20 mouse cellular contexts compared by ENCODE assay signal in the genomic region with DNA sequence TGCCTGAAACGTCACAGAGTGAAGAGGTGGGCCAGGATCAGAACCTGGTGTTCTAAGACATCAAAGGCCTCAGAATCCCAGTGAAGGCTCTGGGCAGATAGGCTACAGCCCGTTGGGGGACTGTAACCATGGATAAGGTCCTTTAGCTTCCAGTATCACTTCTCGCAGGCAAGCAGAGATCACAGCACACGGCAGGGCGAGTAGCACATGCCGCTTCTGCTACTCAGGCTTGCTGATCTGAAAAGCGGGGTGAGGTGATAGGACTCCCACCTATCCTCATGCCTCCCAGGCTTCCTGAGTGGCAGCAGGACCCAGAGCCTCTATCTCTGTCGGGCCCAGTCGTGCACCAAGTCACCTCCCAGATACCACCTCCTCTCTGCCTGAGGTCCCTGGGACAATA. TPM values are rescaled to one million over a fixed set of nuclear protein-coding genes. Genes with fewer than 3 reads are reported as not detected.
"Had no signal": no experiment of that assay in that cellular context is flagged by ENCODE, and none has a peak within 500 bp of the region (broad histone marks: within the 10 kb centered on the region; RNA-seq: fewer than 3 reads in every experiment).

No protein-coding gene starts in this region.

- H3K27ac ChIP-seq: lung, embryonic 15.5 days; macrophage; midbrain, embryonic 13.5 days; midbrain, embryonic 15.5 days; neural tube, embryonic 12.5 days; stomach, embryonic 15.5 days; stomach, postnatal 0 days had no signal

- H3K4me2 ChIP-seq: lung, embryonic 15.5 days; midbrain, embryonic 11.5 days; midbrain, embryonic 13.5 days; midbrain, embryonic 15.5 days; neural tube, embryonic 12.5 days; stomach, embryonic 15.5 days had no signal

- H3K36me3 ChIP-seq: lung, embryonic 15.5 days; midbrain, embryonic 15.5 days; stomach, embryonic 15.5 days had no signal

- H3K9me3 ChIP-seq: lung, embryonic 15.5 days; megakaryocyte, embryonic 14.5 days; midbrain, embryonic 13.5 days; midbrain, embryonic 15.5 days; neural tube, embryonic 12.5 days; stomach, embryonic 15.5 days had no signal

- ATAC-seq: midbrain, embryonic 13.5 days; midbrain, embryonic 15.5 days had no signal

- H3K4me3 ChIP-seq: lung, embryonic 15.5 days; megakaryocyte, embryonic 14.5 days; midbrain, embryonic 13.5 days; midbrain, embryonic 15.5 days; neural tube, embryonic 12.5 days; stomach, embryonic 15.5 days had no signal

- H3K4me1 ChIP-seq: midbrain, embryonic 15.5 days; neural tube, embryonic 12.5 days; stomach, embryonic 15.5 days had no signal

- DNase-seq: lung, adult 2 months; lung, postnatal 14 days; lung, postnatal 36 days; right cerebral cortex, postnatal 14 days; thymus, adult 2 months; thymus, postnatal 25 days; thymus, postnatal 4 days had no signal

- H3K27me3 ChIP-seq: lung, embryonic 15.5 days; megakaryocyte, embryonic 14.5 days; midbrain, embryonic 13.5 days; midbrain, embryonic 15.5 days; neural tube, embryonic 12.5 days; stomach, embryonic 15.5 days had no signal

- H3K9ac ChIP-seq: lung, embryonic 15.5 days; midbrain, embryonic 13.5 days; midbrain, embryonic 15.5 days; neural tube, embryonic 12.5 days; stomach, embryonic 15.5 days had no signal

RNA-seq across cellular contexts. Expression of a gene that starts 16.9 kb away (rescaled TPM):
- total RNA-seq: liver, adult 2 months; megakaryocyte progenitor cell, adult 5-6 weeks; monocyte, adult 5-6 weeks; neutrophil, adult 5-6 weeks had no signal
- polyA plus RNA-seq: liver, adult 2 months; macrophage had no signal
